Mouse (Mus musculus) lung, postnatal 0 days (tissue): ENCODE measurements around the gene Olfr574.

ENCODE experiments used
- CTCF ChIP-seq: IDR thresholded peaks from 2 replicates; pipeline ENCODE4 v1.5.1; 2016; ENCODE audit warnings: antibody characterized with exemption, mild to moderate bottlenecking
- EP300 ChIP-seq: IDR thresholded peaks from 2 replicates; pipeline ENCODE4 v1.6.1; 2016; ENCODE audit warnings: antibody characterized with exemption, mild to moderate bottlenecking, control low read depth

GRCm38 (mm10) chr7:102924109-102924508, 24.2 kb upstream of the Olfr574 start, which contains the start of gene Olfr572:
- TF ChIP-seq EP300 (no peak), CTCF (no peak)
